9 mouse cellular contexts compared by ENCODE assay signal in the genomic region with DNA sequence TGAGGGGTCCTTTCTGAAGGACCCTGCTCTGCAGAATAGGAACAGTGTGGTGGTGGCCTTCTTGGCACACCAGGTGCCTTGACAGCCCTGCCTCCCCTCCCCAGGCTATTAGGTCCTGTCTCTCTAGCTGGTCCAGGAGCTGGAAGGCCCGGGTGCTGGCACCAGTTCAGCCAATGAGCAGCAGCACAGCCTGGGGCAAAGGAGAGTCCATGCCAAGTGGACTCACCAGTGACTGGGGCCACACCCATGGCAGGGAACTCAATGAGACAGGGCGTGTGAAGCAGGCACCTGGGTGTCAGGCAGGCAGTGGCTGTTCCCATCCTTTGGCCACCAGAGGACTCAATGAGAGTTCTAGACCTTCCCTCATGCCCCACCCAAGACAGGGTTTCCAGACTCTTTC. TPM values are rescaled to one million over a fixed set of nuclear protein-coding genes. Genes with fewer than 3 reads are reported as not detected.
DNase-seq lines count a peak whose midpoint lies in the region.
"Had no signal": no experiment of that assay in that cellular context is flagged by ENCODE, and none has a peak within 500 bp of the region (broad histone marks: within the 10 kb centered on the region; RNA-seq: fewer than 3 reads in every experiment).

No protein-coding gene starts in this region.

- no peaks in the 10 kb centered on the region for H3K27me3 ChIP-seq in heart, embryonic 10.5 days (ENCODE audit: insufficient read depth, poor library complexity, severe bottlenecking)
- H3K27me3 ChIP-seq: liver, embryonic 15.5 days had no signal

- no peak overlapping the region for H3K27ac ChIP-seq in heart, embryonic 10.5 days
- H3K27ac ChIP-seq: liver, embryonic 15.5 days had no signal

- no peak overlapping the region for H3K4me3 ChIP-seq in heart, embryonic 10.5 days
- H3K4me3 ChIP-seq: liver, embryonic 15.5 days had no signal

- WGBS in heart, embryonic 10.5 days = 84% methylated on average over 2 of the region's 2 CpGs

- H3K4me1 ChIP-seq in heart, embryonic 10.5 days = peaks cover 27% of the 10 kb centered on the region
- H3K4me1 ChIP-seq: liver, embryonic 15.5 days had no signal

- H3K36me3 ChIP-seq in heart, embryonic 10.5 days = peaks cover 34% of the 10 kb centered on the region
- H3K36me3 ChIP-seq: liver, embryonic 15.5 days had no signal

- H3K9me3 ChIP-seq in heart, embryonic 10.5 days = no peaks in the 10 kb centered on the region
- H3K9me3 ChIP-seq: liver, embryonic 15.5 days had no signal

- DNase-seq in heart, adult 11 months = peak; percentile 95
- no peak for DNase-seq in heart, embryonic 10.5 days (ENCODE audit: low spot score)
- DNase-seq in right cerebral cortex, postnatal 10 days (ENCODE audit: low spot score in 2 of 2) = peak; percentile 51 to 59
- DNase-seq in right cerebral cortex, postnatal 14 days = no peak
- DNase-seq in cerebellum, postnatal 36 days = peak; percentile 63 to 69
- DNase-seq in yolk sac, embryonic 10.5 days (ENCODE audit: low spot score) = no peak
- DNase-seq in B cell, adult 2 months = no peak
- DNase-seq in natural killer cell, adult 2 months (ENCODE audit: low spot score in 2 of 2) = no peak

RNA-seq across cellular contexts. Expression of a gene that starts 12.3 kb away (rescaled TPM):
- polyA plus RNA-seq in heart, embryonic 10.5 days (2016; fragmentation: Nextera tagmentation; extraction: Ambion mirVana) = 37.3 and 48.0 TPM in 2 replicates

RNA-seq across cellular contexts. Expression of a gene that starts 23.0 kb away (rescaled TPM):
- polyA plus RNA-seq in heart, embryonic 10.5 days (2016; fragmentation: Nextera tagmentation; extraction: Ambion mirVana) = 2.4 and 2.9 TPM in 2 replicates

RNA-seq across cellular contexts. Expression of a gene that starts 39.2 kb away (rescaled TPM):
- polyA plus RNA-seq in heart, embryonic 10.5 days (2016; fragmentation: Nextera tagmentation; extraction: Ambion mirVana) = 1.1 and 1.2 TPM in 2 replicates

Comparison
In these comparisons a context has a peak if more than half of its experiments do, and no peak if none do; other contexts are left out.
1. DNase-seq: peak in heart, adult 11 months (single experiment), right cerebral cortex, postnatal 10 days (2 of 2) and cerebellum, postnatal 36 days (2 of 2); none in heart, embryonic 10.5 days (single experiment), right cerebral cortex, postnatal 14 days (single experiment), yolk sac, embryonic 10.5 days (single experiment), B cell, adult 2 months (0 of 2) and natural killer cell, adult 2 months (0 of 2).